Mouse (Mus musculus) erythroblast, embryonic 14.5 days (primary cell): ENCODE results near the gene Rbfox1. TPM values are rescaled to one million over a fixed set of nuclear protein-coding genes. Genes with fewer than 3 reads are reported as not detected.

Experiments used
- H3K27me3 ChIP-seq: 2 replicates; pipeline ENCODE4 v1.6.1; 2012; ENCODE audit warnings: inconsistent platforms; ENCODE audit not compliant: control insufficient read depth
- H3K36me3 ChIP-seq: 2 replicates; pipeline ENCODE4 v1.6.1; 2012; ENCODE audit warnings: mild to moderate bottlenecking, inconsistent platforms; ENCODE audit not compliant: control insufficient read depth
- H3K4me1 ChIP-seq: 2 replicates; pipeline ENCODE4 v1.6.1; 2012; ENCODE audit warnings: inconsistent platforms; ENCODE audit not compliant: control insufficient read depth
- H3K4me3 ChIP-seq: replicated peaks from 2 replicates; pipeline ENCODE3; 2012; ENCODE audit warnings: moderate library complexity, mild to moderate bottlenecking, inconsistent platforms
- H3K9me3 ChIP-seq: 2 replicates; pipeline ENCODE4 v1.6.1; 2012; ENCODE audit warnings: low read length, inconsistent platforms, mixed read lengths; ENCODE audit not compliant: control insufficient read depth
- GATA1 ChIP-seq: IDR thresholded peaks from 2 replicates; pipeline ENCODE4 v1.6.1; 2012; ENCODE audit warnings: low read length, inconsistent platforms, mixed read lengths
- TAL1 ChIP-seq: IDR thresholded peaks from 3 replicates; pipeline ENCODE4 v1.6.1; 2012; ENCODE audit warnings: low read length, inconsistent platforms, mixed read lengths
- polyA plus RNA-seq: library from polyadenylated mRNA; stranded (reverse); fragments of >175 nt; gene quantifications from 2 replicates; pipeline ENCODE4 v1.2.3, GENCODE M21; 2012

Gene Rbfox1
- polyA plus RNA-seq, 1 experiment, result not detected

GRCm38 (mm10) chr16:6919681-6920080 lies 1034.5 kb downstream of the Rbfox1 start:
- Histone ChIP-seq H3K36me3 (no peaks in the 10 kb centered on the region), H3K27me3 (no peaks in the 10 kb centered on the region), H3K4me1 (no peaks in the 10 kb centered on the region), H3K9me3 (peaks cover under 1% of the 10 kb centered on the region; the same call in 1 of the 2 replicates), H3K4me3 (no peak overlapping the region)
- TF ChIP-seq GATA1 (no peak), TAL1 (no peak)

DNA sequence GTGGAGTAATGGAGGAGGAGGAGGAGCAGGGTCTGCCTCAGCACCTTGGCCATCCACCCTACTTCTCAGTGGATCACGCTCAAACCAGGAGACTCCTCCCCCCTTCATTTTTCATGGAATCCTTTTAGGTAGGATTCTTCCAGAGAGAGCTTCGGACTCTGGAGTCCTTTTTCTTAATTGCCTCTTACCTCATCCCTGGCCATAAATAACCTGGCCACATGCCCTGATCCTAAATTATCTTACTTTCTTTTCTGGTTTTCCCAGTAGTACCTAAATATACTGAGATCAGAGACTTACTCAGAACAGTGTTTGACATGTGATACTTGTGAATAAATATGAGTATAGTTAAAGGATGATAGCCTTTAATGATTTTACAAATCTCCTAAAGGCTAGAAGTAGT lies 1042.5 kb downstream of the Rbfox1 start:
- H3K4me1 ChIP-seq, result no peaks in the 10 kb centered on the region
- TF ChIP-seq GATA1 (no peak), TAL1 (no peak)
- H3K4me3 ChIP-seq, result no peak overlapping the region
- peaks cover 3% of the 10 kb centered on the region; the same call in 1 of the 2 replicates for H3K9me3 ChIP-seq
- H3K27me3 ChIP-seq, result no peaks in the 10 kb centered on the region
- no peaks in the 10 kb centered on the region for H3K36me3 ChIP-seq

GRCm38 (mm10) chr16:6930795-6931194 lies 1045.6 kb downstream of the Rbfox1 start:
- Histone ChIP-seq H3K4me3 (no peak overlapping the region), H3K36me3 (no peaks in the 10 kb centered on the region), H3K27me3 (no peaks in the 10 kb centered on the region), H3K4me1 (no peaks in the 10 kb centered on the region), H3K9me3 (no peaks in the 10 kb centered on the region)
- TF ChIP-seq TAL1 (no peak), GATA1 (no peak)

- H3K27me3 ChIP-seq, result no peaks in the 10 kb centered on the region
- H3K36me3 ChIP-seq, result no peaks in the 10 kb centered on the region
- H3K9me3 ChIP-seq, result no peaks in the 10 kb centered on the region
- H3K4me1 ChIP-seq, result no peaks in the 10 kb centered on the region
- no peak overlapping the region for H3K4me3 ChIP-seq
- TF ChIP-seq GATA1, result no peak
- no peak for TF ChIP-seq TAL1
These were observed 1061.0 kb downstream of the Rbfox1 start for GRCm38 (mm10) chr16:6946151-6946550.

DNA sequence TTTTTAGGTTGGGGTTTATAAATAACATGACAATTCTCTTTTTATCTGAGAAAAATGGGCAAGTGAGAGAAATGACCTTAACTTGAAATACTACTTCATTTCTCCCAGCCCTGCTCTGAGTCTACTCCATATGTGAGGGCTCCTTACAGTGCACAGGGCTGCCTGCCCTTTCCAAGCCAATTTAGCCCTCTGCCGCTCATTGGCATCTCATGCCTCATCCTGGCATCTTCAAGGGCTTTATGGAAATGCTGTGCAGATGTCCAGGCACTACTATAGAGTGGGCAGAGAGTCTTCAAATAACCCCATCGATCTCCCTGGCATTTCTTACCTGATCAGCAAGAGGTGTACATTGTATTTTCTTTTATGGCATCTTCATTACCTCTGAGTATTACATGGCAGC lies 1064.5 kb downstream of the Rbfox1 start:
- TF ChIP-seq GATA1, result no peak
- Histone ChIP-seq H3K36me3 (no peaks in the 10 kb centered on the region), H3K9me3 (no peaks in the 10 kb centered on the region), H3K27me3 (no peaks in the 10 kb centered on the region), H3K4me3 (no peak overlapping the region), H3K4me1 (no peaks in the 10 kb centered on the region)

DNA sequence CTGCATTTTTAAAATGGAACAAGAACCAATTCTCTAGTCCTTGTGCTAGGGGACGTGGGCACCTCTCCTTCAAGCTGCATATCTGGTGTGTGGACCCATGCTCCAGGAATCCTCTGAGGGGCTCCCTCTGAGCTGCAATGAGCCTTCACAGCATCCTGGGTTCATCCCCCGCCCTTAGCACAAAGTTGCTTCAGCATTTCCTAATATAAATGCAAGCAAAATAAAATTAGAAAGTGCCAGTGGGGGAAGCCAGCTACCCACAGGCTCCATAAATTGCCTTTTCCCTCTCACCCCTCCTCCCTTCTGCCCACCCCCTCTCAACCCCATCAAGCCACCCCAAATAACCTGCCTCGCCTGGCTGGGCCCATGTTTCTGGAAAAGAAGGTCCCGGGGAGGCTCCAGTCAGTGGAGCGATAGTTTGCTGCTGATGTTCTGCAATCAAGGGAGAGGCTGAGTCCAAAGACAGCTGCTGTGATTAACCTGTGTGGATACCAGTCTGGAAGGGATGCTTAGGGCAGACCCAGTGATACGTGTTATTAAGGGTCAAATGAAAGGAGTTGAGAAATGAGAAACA lies 1070.0 kb downstream of the Rbfox1 start:
- no peaks in the 10 kb centered on the region for H3K27me3 ChIP-seq
- TF ChIP-seq GATA1 (no peak), TAL1 (no peak)
- no peaks in the 10 kb centered on the region for H3K9me3 ChIP-seq
- H3K4me3 ChIP-seq, result no peak overlapping the region
- H3K36me3 ChIP-seq, result no peaks in the 10 kb centered on the region
- H3K4me1 ChIP-seq, result no peaks in the 10 kb centered on the region

DNA sequence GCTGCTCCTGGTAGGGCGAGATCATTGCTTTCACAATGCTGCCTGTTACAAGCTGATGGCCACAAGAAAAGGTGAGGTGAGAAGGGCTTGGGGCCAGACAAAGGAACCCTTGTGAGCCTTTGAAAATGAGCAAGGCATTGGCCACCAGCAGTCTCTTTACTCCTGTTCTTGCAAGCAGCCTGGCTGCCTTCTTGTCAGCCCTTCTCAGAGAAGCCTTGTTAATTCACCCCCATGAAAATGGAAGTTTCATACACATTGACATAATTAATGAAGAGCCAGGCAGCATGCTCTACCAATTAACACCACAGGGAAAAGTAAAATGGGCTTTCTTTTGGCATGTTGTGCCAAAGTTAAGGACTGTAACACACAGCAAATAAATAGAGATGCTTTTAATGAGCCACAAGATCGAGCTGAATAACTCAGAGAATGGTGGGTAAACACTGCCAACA lies 1076.8 kb downstream of the Rbfox1 start:
- no peaks in the 10 kb centered on the region for H3K27me3 ChIP-seq
- no peak overlapping the region for H3K4me3 ChIP-seq
- no peaks in the 10 kb centered on the region for H3K36me3 ChIP-seq
- TF ChIP-seq GATA1, result no peak
- H3K9me3 ChIP-seq, result no peaks in the 10 kb centered on the region
- H3K4me1 ChIP-seq, result no peaks in the 10 kb centered on the region

- Histone ChIP-seq H3K9me3 (no peaks in the 10 kb centered on the region), H3K27me3 (no peaks in the 10 kb centered on the region), H3K36me3 (no peaks in the 10 kb centered on the region), H3K4me1 (no peaks in the 10 kb centered on the region), H3K4me3 (no peak overlapping the region)
- TF ChIP-seq TAL1 (no peak), GATA1 (no peak)
These were observed 1077.4 kb downstream of the Rbfox1 start for GRCm38 (mm10) chr16:6962508-6962907.

- Histone ChIP-seq H3K9me3 (no peaks in the 10 kb centered on the region), H3K27me3 (no peaks in the 10 kb centered on the region), H3K4me1 (no peaks in the 10 kb centered on the region), H3K4me3 (no peak overlapping the region), H3K36me3 (no peaks in the 10 kb centered on the region)
- TF ChIP-seq GATA1, result no peak
- no peak for TF ChIP-seq TAL1
These were observed 1078.4 kb downstream of the Rbfox1 start for GRCm38 (mm10) chr16:6963533-6963932.
